Mouse (Mus musculus) heart, embryonic 14.5 days (tissue): ENCODE results near the gene Nme2. TPM values are rescaled to one million over a fixed set of nuclear protein-coding genes. Genes with fewer than 3 reads are reported as not detected.

Source experiments
- ATAC-seq: fragments of 200-750 bp; cut with Nextera tagmentation; 2 replicates; pipeline ENCODE4 v1.8.0; 2017; ENCODE audit warnings: low read depth, moderate TSS enrichment; ENCODE audit not compliant: insufficient number of reproducible peaks, insufficient read depth, low FRiP score
- H3K27ac ChIP-seq, 2 experiments: fragments of 200-500 bp in 1 of 2; fragments of 300-500 bp in 1 of 2; sonication (generic) in 1 of 2; replicated peaks in 1 of 2; 2 replicates each; pipeline ENCODE4 v1.5.1; 2012 to 2014; ENCODE audit warnings: low read depth in 2 of 2, low read length in 2 of 2, control low read depth in 1 of 2, mild to moderate bottlenecking in 1 of 2, mixed read lengths in 1 of 2; ENCODE audit not compliant: control insufficient read depth in 1 of 2, insufficient read depth in 1 of 2
- H3K27me3 ChIP-seq: fragments of 300-500 bp; sonication (generic); 2 replicates; pipeline ENCODE4 v1.6.1; 2014; ENCODE audit warnings: mild to moderate bottlenecking, low read length, control low read depth; ENCODE audit not compliant: control insufficient read depth, insufficient read depth
- H3K36me3 ChIP-seq: fragments of 300-500 bp; sonication (generic); 2 replicates; pipeline ENCODE4 v1.6.1; 2014; ENCODE audit warnings: mild to moderate bottlenecking, control low read depth, low read length, mixed read lengths; ENCODE audit not compliant: control insufficient read depth, insufficient read depth
- H3K4me1 ChIP-seq, 2 experiments: fragments of 200-500 bp in 1 of 2; fragments of 300-500 bp in 1 of 2; sonication (generic) in 1 of 2; 2 replicates each; pipeline ENCODE4 v1.6.1; 2012 to 2014; ENCODE audit warnings: low read length in 2 of 2, control low read depth in 1 of 2, mixed read lengths in 1 of 2; ENCODE audit not compliant: control insufficient read depth in 2 of 2, insufficient read depth in 2 of 2
- H3K4me2 ChIP-seq: fragments of 300-500 bp; sonication (generic); 2 replicates; pipeline ENCODE4 v1.6.1; 2014; ENCODE audit warnings: mild to moderate bottlenecking, low read length
- H3K4me3 ChIP-seq, 2 experiments: fragments of 200-500 bp in 1 of 2; fragments of 300-500 bp in 1 of 2; sonication (generic) in 1 of 2; 2 replicates each; pipeline ENCODE4 v1.5.1; 2012 to 2014; ENCODE audit warnings: low read length in 2 of 2, mild to moderate bottlenecking in 2 of 2, control low read depth in 1 of 2, low read depth in 1 of 2, moderate library complexity in 1 of 2; ENCODE audit not compliant: control insufficient read depth in 1 of 2, insufficient read depth in 1 of 2
- H3K9ac ChIP-seq: fragments of 300-500 bp; sonication (generic); 2 replicates; pipeline ENCODE4 v1.6.1; 2014; ENCODE audit warnings: mild to moderate bottlenecking, low read length
- H3K9me3 ChIP-seq: fragments of 300-500 bp; sonication (generic); 2 replicates; pipeline ENCODE4 v1.6.1; 2016; ENCODE audit warnings: low read length, control low read depth; ENCODE audit not compliant: control insufficient read depth
- WGBS: fragments of 180-500 bp; shearing (Covaris S2); extraction: QIAGEN DNeasy Blood & Tissue Kit; methylation state at CpG from one replicate; pipeline ENCODE4 v1.1.7; 2014; 5-methylcytosine and 5-hydroxymethylcytosine counted together
- polyA plus RNA-seq: library from polyadenylated mRNA; unstranded; fragments of >200 nt; fragmentation: Nextera tagmentation; extraction: Ambion mirVana; gene quantifications from 2 replicates; pipeline ENCODE4 v1.2.1, GENCODE M21; 2014

Gene Nme2
- polyA plus RNA-seq, 1 experiment from 2014 or later: 422 TPM

- H3K36me3 ChIP-seq: peaks cover 90% of the 10 kb centered on the region
- H3K4me2 ChIP-seq: no peak overlapping the region
- WGBS: 88% methylated on average over 9 of the region's 9 CpGs
- H3K27ac ChIP-seq: no peak overlapping the region
- H3K9me3 ChIP-seq: no peaks in the 10 kb centered on the region
- H3K4me1 ChIP-seq: no peaks in the 10 kb centered on the region
- H3K9ac ChIP-seq: no peak overlapping the region
- H3K27me3 ChIP-seq: no peaks in the 10 kb centered on the region
- ATAC-seq: no peak
- H3K4me3 ChIP-seq: no peak overlapping the region
Measured at GRCm38 (mm10) chr11:93908829-93909228, 47.2 kb downstream of the Nme2 start.

- H3K27me3 ChIP-seq: no peaks in the 10 kb centered on the region
- H3K4me2 ChIP-seq: no peak overlapping the region
- H3K9ac ChIP-seq: no peak overlapping the region
- WGBS: 87% methylated on average over 3 of the region's 3 CpGs
- H3K4me3 ChIP-seq: no peak overlapping the region
- H3K27ac ChIP-seq: no peak overlapping the region
- ATAC-seq: no peak
- H3K4me1 ChIP-seq: no peaks in the 10 kb centered on the region
- peaks cover 85% of the 10 kb centered on the region for H3K36me3 ChIP-seq
- H3K9me3 ChIP-seq: no peaks in the 10 kb centered on the region
Measured at GRCm38 (mm10) chr11:93907839-93908238, 48.2 kb downstream of the Nme2 start.

GRCm38 (mm10) chr11:93906834-93907233 lies 49.2 kb downstream of the Nme2 start:
- no peak overlapping the region for H3K27ac ChIP-seq
- 81% methylated on average over 4 of the region's 4 CpGs for WGBS
- H3K27me3 ChIP-seq: no peaks in the 10 kb centered on the region
- H3K9ac ChIP-seq: no peak overlapping the region
- no peaks in the 10 kb centered on the region for H3K9me3 ChIP-seq
- ATAC-seq: no peak
- H3K4me3 ChIP-seq: no peak overlapping the region
- no peaks in the 10 kb centered on the region for H3K4me1 ChIP-seq
- peaks cover 75% of the 10 kb centered on the region for H3K36me3 ChIP-seq
- no peak overlapping the region for H3K4me2 ChIP-seq

Other genes starting within 250 kb of the Nme2 start
- 17.6 and 18.6 TPM in 2 replicates for gene Utp18, start 70.5 kb downstream of the Nme2 start, polyA plus RNA-seq
- gene Mbtd1, start 70.4 kb downstream of the Nme2 start, polyA plus RNA-seq: 16.0 and 16.4 TPM in 2 replicates
- gene Gm20390, start 12.0 kb upstream of the Nme2 start, polyA plus RNA-seq: 237 and 241 TPM in 2 replicates
- 93.3 and 94.9 TPM in 2 replicates for gene Nme1, start 12.3 kb upstream of the Nme2 start, polyA plus RNA-seq
- 54.5 and 63.8 TPM in 2 replicates for gene Spag9, start 39.8 kb upstream of the Nme2 start, polyA plus RNA-seq